Mouse (Mus musculus) embryonic facial prominence, embryonic 11.5 days (tissue): ENCODE measurements around the gene 1110002E22Rik. TPM values are rescaled to one million over a fixed set of nuclear protein-coding genes. Genes with fewer than 3 reads are reported as not detected.
A peak's percentile ranks its signal among the peaks of the same experiment; 100 is the strongest.

Source experiments
- ATAC-seq: fragments of 200-750 bp; cut with Nextera tagmentation; replicated peaks from 2 replicates; pipeline ENCODE4 v1.8.0; 2017; ENCODE audit warnings: low read depth; ENCODE audit not compliant: insufficient number of reproducible peaks, low FRiP score, low TSS enrichment
- DNase-seq: peaks from one replicate; pipeline ENCODE4 v3.0.0-alpha.2; 2015; ENCODE audit warnings: low spot score
- H3K27ac ChIP-seq: fragments of 300-500 bp; sonication (generic); replicated peaks from 2 replicates; pipeline ENCODE4 v1.5.1; 2014; ENCODE audit warnings: mild to moderate bottlenecking, low read depth, low read length, control low read depth
- H3K27me3 ChIP-seq: fragments of 300-500 bp; sonication (generic); 2 replicates; pipeline ENCODE4 v1.6.1; 2014; ENCODE audit warnings: mild to moderate bottlenecking, low read length, moderate library complexity, mixed read lengths; ENCODE audit not compliant: control insufficient read depth, insufficient read depth
- H3K36me3 ChIP-seq: fragments of 300-500 bp; sonication (generic); replicated peaks from 2 replicates; pipeline ENCODE4 v1.6.1; 2014; ENCODE audit warnings: low read depth, mild to moderate bottlenecking, low read length, moderate library complexity, mixed read lengths; ENCODE audit not compliant: control insufficient read depth, insufficient read depth
- H3K4me1 ChIP-seq: fragments of 300-500 bp; sonication (generic); 2 replicates; pipeline ENCODE4 v1.6.1; 2014; ENCODE audit warnings: low read length, mixed read lengths; ENCODE audit not compliant: control insufficient read depth, insufficient read depth
- H3K4me2 ChIP-seq: fragments of 300-500 bp; sonication (generic); 2 replicates; pipeline ENCODE4 v1.6.1; 2014; ENCODE audit warnings: low read depth, mild to moderate bottlenecking, control low read depth, low read length, moderate library complexity
- H3K4me3 ChIP-seq: fragments of 300-500 bp; sonication (generic); 2 replicates; pipeline ENCODE4 v1.5.1; 2014; ENCODE audit warnings: low read depth, low read length, control low read depth
- H3K9ac ChIP-seq: fragments of 300-500 bp; sonication (generic); replicated peaks from 2 replicates; pipeline ENCODE4 v1.6.1; 2014; ENCODE audit warnings: mild to moderate bottlenecking, control low read depth, low read length
- H3K9me3 ChIP-seq: fragments of 300-500 bp; sonication (generic); replicated peaks from 2 replicates; pipeline ENCODE4 v1.6.1; 2016; ENCODE audit warnings: mild to moderate bottlenecking, low read length, inconsistent platforms, mixed read lengths; ENCODE audit not compliant: control insufficient read depth
- WGBS: fragments of 180-500 bp; shearing (Covaris S2); extraction: QIAGEN DNeasy Blood & Tissue Kit; methylation state at CpG from one replicate; pipeline ENCODE4 v1.1.7; 2014; 5-methylcytosine and 5-hydroxymethylcytosine counted together
- polyA plus RNA-seq: library from polyadenylated mRNA; unstranded; fragments of >200 nt; fragmentation: Nextera tagmentation; extraction: Ambion mirVana; gene quantifications from 2 replicates; pipeline ENCODE4 v1.2.1, GENCODE M21; 2014

Gene 1110002E22Rik
- polyA plus RNA-seq, 1 experiment from 2014 or later, result 0.17 TPM

DNA sequence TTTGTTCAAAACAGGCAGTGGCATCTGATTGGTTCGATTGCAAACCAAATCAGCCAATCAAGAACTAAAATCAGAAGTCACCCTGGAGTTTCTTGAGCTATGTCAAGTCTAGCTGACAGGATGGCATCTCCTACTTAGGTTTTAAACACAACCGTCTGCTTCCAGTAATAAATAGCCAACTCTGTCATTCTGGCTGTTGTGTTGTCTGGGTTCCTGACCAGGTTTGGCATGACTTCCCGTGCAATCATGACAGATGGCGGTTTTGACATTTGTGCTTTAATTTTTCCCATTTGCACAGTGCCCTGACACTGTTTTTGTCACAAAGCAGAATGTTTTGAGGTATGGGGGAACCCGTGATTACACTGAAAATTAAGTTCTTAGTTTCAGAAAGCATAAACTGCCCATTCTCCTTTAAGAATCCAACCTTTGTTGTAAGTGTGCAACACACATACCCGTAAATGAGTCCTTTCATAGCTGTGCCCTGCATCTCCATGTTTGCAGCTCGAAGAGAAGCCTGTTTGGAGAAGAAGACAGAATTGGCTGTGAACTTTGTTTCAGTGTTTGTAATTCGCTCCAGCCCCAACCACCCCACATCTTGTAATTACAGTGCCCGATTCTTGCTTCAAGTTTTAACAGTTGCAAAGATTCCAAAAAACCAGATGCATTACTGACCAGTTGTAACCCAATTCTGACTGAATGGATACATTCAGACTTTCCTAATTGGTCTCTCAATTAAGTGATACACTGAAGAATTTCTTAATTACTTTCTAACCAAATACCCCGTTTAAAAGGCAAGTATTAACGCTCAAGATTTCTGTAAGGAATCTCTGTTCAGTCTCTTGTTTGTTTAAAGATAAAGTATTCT is 12.9 kb downstream of the 1110002E22Rik start:
- Histone ChIP-seq H3K36me3 (no peaks in the 10 kb centered on the region), H3K9ac (no peak overlapping the region), H3K9me3 (no peaks in the 10 kb centered on the region), H3K4me1 (no peaks in the 10 kb centered on the region), H3K27me3 (no peaks in the 10 kb centered on the region), H3K4me3 (no peak overlapping the region), H3K4me2 (no peak overlapping the region), H3K27ac (no peak overlapping the region)
- ATAC-seq (no peak), DNase-seq (no peak)
- 62% methylated on average over 11 of the region's 11 CpGs for WGBS

DNA sequence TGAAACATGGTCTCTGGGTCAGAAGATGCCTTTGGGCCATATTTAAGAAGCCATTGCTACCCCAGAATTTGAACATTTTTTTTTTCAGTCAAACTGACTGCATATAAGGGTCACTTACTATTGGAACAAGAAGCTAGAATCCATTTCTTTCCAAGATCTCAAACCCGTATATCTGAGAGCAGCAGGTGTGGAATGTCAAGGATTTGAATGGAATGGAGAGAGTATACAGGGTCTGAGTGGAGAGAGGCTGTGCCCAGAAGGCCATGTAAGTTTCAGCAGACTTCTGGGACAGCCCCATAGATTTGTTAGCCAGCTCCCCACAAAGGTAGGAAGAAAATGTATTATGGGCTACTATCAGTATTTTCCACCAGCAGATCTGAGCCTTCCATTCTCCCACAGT is 13.8 kb downstream of the 1110002E22Rik start:
- Histone ChIP-seq H3K27ac (no peak overlapping the region), H3K36me3 (no peaks in the 10 kb centered on the region), H3K4me2 (no peak overlapping the region), H3K4me3 (no peak overlapping the region), H3K9me3 (no peaks in the 10 kb centered on the region), H3K4me1 (no peaks in the 10 kb centered on the region), H3K9ac (no peak overlapping the region), H3K27me3 (no peaks in the 10 kb centered on the region)
- WGBS, result 90% methylated on average over 1 of the region's 1 CpGs
- ATAC-seq (no peak), DNase-seq (no peak)

GRCm38 (mm10) chr3:138083073-138083637 is 18.3 kb downstream of the 1110002E22Rik start:
- Histone ChIP-seq H3K27ac (no peak overlapping the region), H3K27me3 (no peaks in the 10 kb centered on the region), H3K9me3 (no peaks in the 10 kb centered on the region), H3K9ac (no peak overlapping the region), H3K4me3 (no peak overlapping the region), H3K36me3 (no peaks in the 10 kb centered on the region), H3K4me1 (no peaks in the 10 kb centered on the region), H3K4me2 (no peak overlapping the region)
- 88% methylated on average over 1 of the region's 1 CpGs for WGBS
- no peak for DNase-seq
- ATAC-seq, result no peak

- Histone ChIP-seq H3K27me3 (no peaks in the 10 kb centered on the region), H3K9me3 (no peaks in the 10 kb centered on the region), H3K4me3 (no peak overlapping the region), H3K4me1 (no peaks in the 10 kb centered on the region), H3K36me3 (no peaks in the 10 kb centered on the region), H3K4me2 (no peak overlapping the region), H3K9ac (no peak overlapping the region), H3K27ac (no peak overlapping the region)
- ATAC-seq, result no peak
- DNase-seq, result no peak
- WGBS, result 79% methylated on average over 4 of the region's 4 CpGs
These were observed 19.0 kb downstream of the 1110002E22Rik start for GRCm38 (mm10) chr3:138083896-138084295.

GRCm38 (mm10) chr3:138095301-138095700 is 30.4 kb downstream of the 1110002E22Rik start:
- Histone ChIP-seq H3K4me1 (no peaks in the 10 kb centered on the region), H3K27ac (no peak overlapping the region), H3K9me3 (no peaks in the 10 kb centered on the region), H3K27me3 (no peaks in the 10 kb centered on the region), H3K4me2 (no peak overlapping the region), H3K9ac (no peak overlapping the region), H3K36me3 (no peaks in the 10 kb centered on the region), H3K4me3 (no peak overlapping the region)
- WGBS, result 68% methylated on average over 3 of the region's 3 CpGs
- no peak for DNase-seq
- ATAC-seq, result no peak

DNA sequence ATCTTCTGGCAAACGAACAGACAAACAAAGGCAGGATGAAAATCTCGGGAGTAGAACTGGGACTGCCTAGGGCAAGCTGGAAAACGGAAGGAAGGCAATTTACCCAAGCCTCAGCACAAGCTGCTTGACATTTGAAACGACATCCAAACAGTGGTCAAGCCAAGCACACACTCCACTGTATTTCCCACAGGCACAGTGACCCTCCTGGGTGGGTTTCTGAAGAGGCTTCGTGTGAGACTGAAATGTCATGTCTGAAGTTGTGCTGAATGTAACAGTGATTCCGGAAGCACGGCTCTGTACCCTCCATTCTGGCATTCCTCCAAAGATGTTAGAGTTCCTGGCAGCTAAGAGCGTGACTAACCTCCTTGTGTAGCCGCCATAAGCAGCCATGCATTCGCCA is 30.9 kb downstream of the 1110002E22Rik start:
- ATAC-seq (no peak), DNase-seq (peak; percentile 23)
- no peak overlapping the region for H3K9ac ChIP-seq
- H3K36me3 ChIP-seq, result no peaks in the 10 kb centered on the region
- H3K9me3 ChIP-seq, result no peaks in the 10 kb centered on the region
- no peak overlapping the region for H3K27ac ChIP-seq
- 67% methylated on average over 10 of the region's 10 CpGs for WGBS
- H3K4me1 ChIP-seq, result no peaks in the 10 kb centered on the region
- H3K4me2 ChIP-seq, result no peak overlapping the region
- no peak overlapping the region for H3K4me3 ChIP-seq
- no peaks in the 10 kb centered on the region for H3K27me3 ChIP-seq

- Histone ChIP-seq H3K9ac (no peak overlapping the region), H3K4me1 (no peaks in the 10 kb centered on the region), H3K36me3 (no peaks in the 10 kb centered on the region), H3K9me3 (no peaks in the 10 kb centered on the region), H3K27ac (no peak overlapping the region), H3K4me3 (no peak overlapping the region), H3K27me3 (no peaks in the 10 kb centered on the region), H3K4me2 (no peak overlapping the region)
- ATAC-seq (no peak), DNase-seq (no peak)
- 88% methylated on average over 19 of the region's 19 CpGs for whole genome bisulfite sequencing
These were observed 31.6 kb downstream of the 1110002E22Rik start for GRCm38 (mm10) chr3:138096263-138097028.

GRCm38 (mm10) chr3:138097718-138098117 is 32.9 kb downstream of the 1110002E22Rik start:
- no peaks in the 10 kb centered on the region for H3K27me3 ChIP-seq
- DNase-seq, result no peak
- no peaks in the 10 kb centered on the region for H3K4me1 ChIP-seq
- no peaks in the 10 kb centered on the region for H3K36me3 ChIP-seq
- H3K9me3 ChIP-seq, result no peaks in the 10 kb centered on the region
- WGBS, result 71% methylated on average over 1 of the region's 1 CpGs
- no peak overlapping the region for H3K9ac ChIP-seq
- H3K4me2 ChIP-seq, result no peak overlapping the region
- no peak overlapping the region for H3K4me3 ChIP-seq
- peak; percentile 48; the same call in 1 of the 2 replicates for ATAC-seq
- no peak overlapping the region for H3K27ac ChIP-seq
